Mouse (Mus musculus) MEL (cell line): ENCODE measurements around the gene Gli3. TPM values are rescaled to one million over a fixed set of nuclear protein-coding genes. Genes with fewer than 3 reads are reported as not detected.

ENCODE experiments used
- DNase-seq: peaks from one replicate; pipeline ENCODE4 v3.0.0; 2011; ENCODE audit warnings: low read depth, low spot score
- H3K27ac ChIP-seq: 2 replicates; pipeline ENCODE4 v1.5.1; 2012; ENCODE audit warnings: low read depth, mild to moderate bottlenecking, control low read depth, low read length, moderate library complexity; ENCODE audit not compliant: control insufficient read depth
- H3K27me3 ChIP-seq, 2 experiments: fragments of 150-350 bp in 1 of 2; sonication (generic) in 1 of 2; 2 replicates each; pipeline ENCODE4 v1.6.1; 2012; ENCODE audit warnings: low read length in 2 of 2, mild to moderate bottlenecking in 2 of 2, improper control_type of control experiment in 1 of 2, moderate library complexity in 1 of 2; ENCODE audit not compliant: insufficient read depth in 2 of 2, control insufficient read depth in 1 of 2
- H3K36me3 ChIP-seq, 2 experiments: 2 replicates each; pipeline ENCODE4 v1.6.1; 2012 to 2014; ENCODE audit warnings: low read length in 2 of 2, improper control_type of control experiment in 1 of 2, inconsistent platforms in 1 of 2, mild to moderate bottlenecking in 1 of 2; ENCODE audit not compliant: insufficient read depth in 2 of 2, control insufficient read depth in 1 of 2
- H3K4me1 ChIP-seq, 2 experiments: fragments of 150-350 bp in 1 of 2; sonication (generic) in 1 of 2; 2 replicates each; pipeline ENCODE4 v1.6.1; 2012; ENCODE audit warnings: low read length in 2 of 2, improper control_type of control experiment in 1 of 2, mild to moderate bottlenecking in 1 of 2; ENCODE audit not compliant: insufficient read depth in 2 of 2, control insufficient read depth in 1 of 2
- H3K4me3 ChIP-seq, 2 experiments: fragments of 150-350 bp in 1 of 2; sonication (generic) in 1 of 2; 2 replicates each; pipeline ENCODE4 v1.5.1; 2012; ENCODE audit warnings: low read depth in 2 of 2, low read length in 2 of 2, mild to moderate bottlenecking in 2 of 2, moderate library complexity in 2 of 2, control low read depth in 1 of 2, improper control_type of control experiment in 1 of 2; ENCODE audit not compliant: control insufficient read depth in 1 of 2, insufficient read depth in 1 of 2
- H3K79me2 ChIP-seq: 2 replicates; pipeline ENCODE4 v1.6.1; 2012; ENCODE audit warnings: mild to moderate bottlenecking, low read length, moderate library complexity; ENCODE audit not compliant: control insufficient read depth, poor library complexity, insufficient read depth
- H3K9ac ChIP-seq: 2 replicates; pipeline ENCODE4 v1.6.1; 2012; ENCODE audit warnings: low read depth, mild to moderate bottlenecking, control low read depth, low read length, moderate library complexity; ENCODE audit not compliant: control insufficient read depth, poor library complexity, severe bottlenecking
- H3K9me3 ChIP-seq: fragments of 150-350 bp; sonication (generic); replicated peaks from 2 replicates; pipeline ENCODE4 v1.6.1; 2012; ENCODE audit warnings: mild to moderate bottlenecking, low read length, improper control_type of control experiment, moderate library complexity; ENCODE audit not compliant: insufficient read depth
- BHLHE40 ChIP-seq: IDR thresholded peaks from 2 replicates; pipeline ENCODE4 v1.6.1; 2012; ENCODE audit warnings: low read depth, mild to moderate bottlenecking, inconsistent platforms, low read length, improper control_type of control experiment, borderline replicate concordance
- CHD2 ChIP-seq: IDR thresholded peaks from 2 replicates; pipeline ENCODE4 v1.6.1; 2011; ENCODE audit warnings: low read length, improper control_type of control experiment
- CTCF ChIP-seq, 3 experiments: IDR thresholded peaks in 2 of 3; conservative IDR thresholded peaks in 1 of 3; 2 replicates each; pipeline ENCODE4 v1.5.1; 2011 to 2012; ENCODE audit warnings: low read length in 3 of 3, low read depth in 2 of 3, mild to moderate bottlenecking in 2 of 3, improper control_type of control experiment in 1 of 3, inconsistent platforms in 1 of 3, mixed read lengths in 1 of 3, moderate library complexity in 1 of 3; ENCODE audit not compliant: control insufficient read depth in 1 of 3, insufficient read depth in 1 of 3, poor library complexity in 1 of 3, severe bottlenecking in 1 of 3
- ELF1 ChIP-seq: IDR thresholded peaks from 2 replicates; pipeline ENCODE4 v1.6.1; 2014; ENCODE audit warnings: low read depth, mild to moderate bottlenecking, inconsistent platforms, low read length, improper control_type of control experiment, moderate library complexity
- EP300 ChIP-seq, 2 experiments: IDR thresholded peaks; 2 replicates each; pipeline ENCODE4 v1.6.1; 2011; ENCODE audit warnings: improper control_type of control experiment in 2 of 2, low read length in 2 of 2, low read depth in 1 of 2, mild to moderate bottlenecking in 1 of 2
- ETS1 ChIP-seq: IDR thresholded peaks from 2 replicates; pipeline ENCODE4 v1.6.1; 2012; ENCODE audit warnings: low read depth, mild to moderate bottlenecking, inconsistent platforms, low read length, improper control_type of control experiment, moderate library complexity
- GABPA ChIP-seq: IDR thresholded peaks from 2 replicates; pipeline ENCODE4 v1.6.1; 2012; ENCODE audit warnings: low read depth, mild to moderate bottlenecking, inconsistent platforms, low read length, improper control_type of control experiment, moderate library complexity
- GATA1 ChIP-seq: IDR thresholded peaks from 2 replicates; pipeline ENCODE4 v1.6.1; 2011; ENCODE audit warnings: low read depth, low read length, improper control_type of control experiment
- JUND ChIP-seq: IDR thresholded peaks from 2 replicates; pipeline ENCODE4 v1.6.1; 2011; ENCODE audit warnings: low read depth, mild to moderate bottlenecking, improper control_type of control experiment, low read length
- KAT2A ChIP-seq: conservative IDR thresholded peaks from 2 replicates; pipeline ENCODE4 v1.6.1; 2012; ENCODE audit warnings: low read depth, low read length, improper control_type of control experiment, inconsistent platforms
- MEF2A ChIP-seq: IDR thresholded peaks from 2 replicates; pipeline ENCODE4 v1.6.1; 2014; ENCODE audit warnings: low read depth, mild to moderate bottlenecking, inconsistent platforms, low read length, improper control_type of control experiment; ENCODE audit not compliant: poor library complexity, insufficient replicate concordance, severe bottlenecking; ENCODE audit errors: extremely low read depth
- MYB ChIP-seq: IDR thresholded peaks from 2 replicates; pipeline ENCODE4 v1.6.1; 2011; ENCODE audit warnings: mild to moderate bottlenecking, low read depth, low read length, improper control_type of control experiment
- MYC ChIP-seq: IDR thresholded peaks from 2 replicates; pipeline ENCODE4 v1.6.1; 2011; ENCODE audit warnings: low read depth, mild to moderate bottlenecking, low read length, improper control_type of control experiment, moderate library complexity
- NELFE ChIP-seq: IDR thresholded peaks from 2 replicates; pipeline ENCODE4 v1.6.1; 2011; ENCODE audit warnings: low read depth, low read length, improper control_type of control experiment
- RAD21 ChIP-seq: IDR thresholded peaks from 2 replicates; pipeline ENCODE4 v1.6.1; 2011; ENCODE audit warnings: mild to moderate bottlenecking, low read depth, low read length, improper control_type of control experiment
- TAL1 ChIP-seq: IDR thresholded peaks from 2 replicates; pipeline ENCODE4 v1.6.1; 2012; ENCODE audit warnings: mild to moderate bottlenecking, inconsistent platforms, low read length, moderate library complexity, mixed read lengths
- TBP ChIP-seq: IDR thresholded peaks from 2 replicates; pipeline ENCODE4 v1.8.0; 2011; ENCODE audit warnings: low read depth, low read length, improper control_type of control experiment
- TCF12 ChIP-seq: IDR thresholded peaks from 2 replicates; pipeline ENCODE4 v1.6.1; 2014; ENCODE audit warnings: low read depth, mild to moderate bottlenecking, inconsistent platforms, low read length, improper control_type of control experiment, moderate library complexity
- USF1 ChIP-seq: IDR thresholded peaks from 2 replicates; pipeline ENCODE4 v1.6.1; 2014; ENCODE audit warnings: low read depth, mild to moderate bottlenecking, inconsistent platforms, low read length, improper control_type of control experiment, moderate library complexity
- USF2 ChIP-seq, 2 experiments: IDR thresholded peaks; 2 replicates each; pipeline ENCODE4 v1.6.1; 2011 to 2012; ENCODE audit warnings: improper control_type of control experiment in 2 of 2, low read length in 2 of 2, borderline replicate concordance in 1 of 2, inconsistent platforms in 1 of 2, low read depth in 1 of 2, mild to moderate bottlenecking in 1 of 2; ENCODE audit not compliant: insufficient read depth in 1 of 2
- polyA plus RNA-seq, 2 experiments: library from polyadenylated mRNA; stranded (reverse) in 1 of 2; unstranded in 1 of 2; fragments of >175 nt in 1 of 2; fragments of >200 nt in 1 of 2; gene quantifications; 2 replicates each; pipeline versions ENCODE4 v1.2.1 to v1.2.4; 2012; ENCODE audit warnings: low replicate concordance in 2 of 2, low read depth in 1 of 2; ENCODE audit not compliant: insufficient read length in 2 of 2, insufficient read depth in 1 of 2, missing spikeins in 1 of 2
- total RNA-seq: library from RNA; depleted of rRNA; stranded (reverse); fragments of 300-350 nt; gene quantifications from 2 replicates; pipeline ENCODE4 v1.2.3, GENCODE M21; 2012

Gene Gli3
- total and polyA plus RNA-seq, 3 experiments = not detected

- Histone ChIP-seq H3K9me3 (no peaks in the 10 kb centered on the region), H3K9ac (no peak overlapping the region), H3K27ac (no peak overlapping the region), H3K79me2 (no peaks in the 10 kb centered on the region), H3K4me1 (no peaks in the 10 kb centered on the region), H3K27me3 (no peaks in the 10 kb centered on the region), H3K4me3 (no peak overlapping the region), H3K36me3 (no peaks in the 10 kb centered on the region)
- TF ChIP-seq USF1 (no peak), MEF2A (no peak), MYB (no peak), KAT2A (no peak), JUND (no peak), RAD21 (no peak), ETS1 (no peak), CHD2 (no peak), USF2 (IDR thresholded peaks at IDR 0.05; ENCODE audit: borderline replicate concordance in 1 of 2, insufficient read depth in 1 of 2, low read depth in 1 of 2, low read length in 2 of 2) (no peak), GATA1 (no peak), EP300 (IDR thresholded peaks at IDR 0.05; ENCODE audit: low read depth in 1 of 2, low read length in 2 of 2) (no peak), TBP (no peak), NELFE (no peak), GABPA (no peak)
- no peak for DNase-seq
Measured at GRCm38 (mm10) chr13:15683006-15683405, 220.0 kb downstream of the Gli3 start.

GRCm38 (mm10) chr13:15688074-15688825 lies 225.2 kb downstream of the Gli3 start:
- H3K9ac ChIP-seq = no peak overlapping the region
- no peaks in the 10 kb centered on the region for H3K9me3 ChIP-seq
- H3K4me3 ChIP-seq = no peak overlapping the region
- no peaks in the 10 kb centered on the region for H3K36me3 ChIP-seq
- no peak overlapping the region for H3K27ac ChIP-seq
- DNase-seq = no peak
- TF ChIP-seq ELF1 = no peak
- TF ChIP-seq BHLHE40 = no peak
- TF ChIP-seq MYC = no peak
- no peak for TF ChIP-seq MYB
- TF ChIP-seq TAL1 = no peak
- TF ChIP-seq CTCF (IDR thresholded peaks at IDR 0.05 in 2 of 3, conservative IDR thresholded peaks at IDR 0.05 in 1 of 3; ENCODE audit: control insufficient read depth in 1 of 3, insufficient read depth in 1 of 3, low read depth in 2 of 3, low read length in 3 of 3, poor library complexity in 1 of 3, severe bottlenecking in 1 of 3) = no peak
- TF ChIP-seq TCF12 = no peak
- TF ChIP-seq, all 39 proteins: peak for 0
- Histone ChIP-seq H3K4me1 (no peaks in the 10 kb centered on the region), H3K27me3 (no peaks in the 10 kb centered on the region), H3K79me2 (no peaks in the 10 kb centered on the region)
